Comparison of ENCODE assay signal across 7 mouse cellular contexts in the genomic region with DNA sequence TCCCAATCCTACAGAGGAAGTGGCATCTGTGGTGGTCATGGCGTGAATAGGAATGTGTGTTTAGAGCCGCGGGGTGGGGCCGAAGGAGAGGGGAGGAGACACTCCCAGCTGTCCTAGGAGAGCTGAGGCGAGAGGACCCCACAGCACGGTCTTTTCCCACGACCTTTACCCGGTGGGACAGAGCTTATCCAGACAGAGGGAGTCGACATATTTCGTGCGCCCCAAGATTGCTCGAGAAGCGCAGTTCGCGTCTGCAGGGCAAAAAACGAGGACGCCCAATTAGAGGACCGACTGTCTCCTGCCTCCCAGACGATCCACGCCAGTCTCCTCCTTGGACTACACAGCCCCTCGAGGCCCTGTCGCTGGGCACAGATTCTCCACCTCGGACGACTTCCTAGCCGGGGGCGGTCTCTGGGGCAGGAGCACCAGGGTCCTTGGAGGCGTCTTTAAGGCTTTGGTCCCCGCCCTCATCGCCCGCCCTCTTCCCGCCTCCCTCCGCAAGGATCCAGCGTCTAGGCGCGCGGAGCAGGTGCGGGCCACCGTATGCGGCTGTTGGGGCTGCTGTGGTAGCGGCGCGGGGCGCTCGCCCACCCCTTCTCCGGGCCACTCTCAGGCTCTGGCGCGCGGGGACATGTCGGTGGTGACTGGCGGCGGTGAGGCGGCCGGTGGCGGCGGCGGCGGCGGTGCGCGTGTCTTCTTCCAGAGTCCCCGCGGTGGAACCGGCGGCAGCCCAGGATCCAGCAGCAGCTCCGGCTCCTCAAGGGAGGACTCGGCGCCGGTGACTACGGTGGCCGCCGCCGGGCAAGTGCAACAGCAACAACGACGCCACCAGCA. TPM values are rescaled to one million over a fixed set of nuclear protein-coding genes. Genes with fewer than 3 reads are reported as not detected.
A peak's percentile ranks its signal among the peaks of the same experiment; 100 is the strongest.
DNase-seq lines count a peak whose midpoint lies in the region; ATAC-seq lines count a peak whose summit lies in the region.

Ppp1r14c (plus strand) TSS at position 22 of the 834 bp plus-strand sequence.

- no peaks in the 10 kb centered on the region for H3K36me3 ChIP-seq in hindbrain, embryonic 16.5 days (ENCODE audit: control insufficient read depth, insufficient read depth, low read length)
- no peaks in the 10 kb centered on the region for H3K36me3 ChIP-seq in stomach, embryonic 15.5 days

- WGBS in hindbrain, embryonic 16.5 days, result under 1% methylated on average over 70 of the region's 74 CpGs
- WGBS in stomach, embryonic 15.5 days, result under 1% methylated on average over 73 of the region's 74 CpGs

- no peaks in the 10 kb centered on the region for H3K9me3 ChIP-seq in hindbrain, embryonic 16.5 days (ENCODE audit: control insufficient read depth, low read length)
- H3K9me3 ChIP-seq in stomach, embryonic 15.5 days, result no peaks in the 10 kb centered on the region

- intact Hi-C loops in left cerebral cortex, postnatal 25 days (cut with DNase I), result loop anchor here (5.0 kb wide), 1 partner anchor 146 kb away; no protein-coding TSS in a partner anchor

- H3K27me3 ChIP-seq in hindbrain, embryonic 16.5 days (replicated peaks; ENCODE audit: control insufficient read depth, insufficient read depth, low read length), result no peaks in the 10 kb centered on the region
- peaks cover 17% of the 10 kb centered on the region for H3K27me3 ChIP-seq in stomach, embryonic 15.5 days (replicated peaks)

- H3K27ac ChIP-seq in hindbrain, embryonic 16.5 days (ENCODE audit: low read depth, low read length), result peak within 1 kb of the TSS; percentile 83
- no peak within 1 kb of the TSS for H3K27ac ChIP-seq in stomach, embryonic 15.5 days

- DNase-seq in adrenal gland, postnatal 10 days, result peak; percentile 72
- peak; percentile 52 to 63 for DNase-seq in cerebellum, postnatal 4 days (ENCODE audit: low spot score in 2 of 2)
- peak; percentile 44 for DNase-seq in gastrocnemius, postnatal 10 days
- DNase-seq in left cerebral cortex, postnatal 25 days (ENCODE audit: low spot score in 2 of 2), result peak; percentile 76 to 78
- DNase-seq in mesoderm, embryonic 11.5 days (ENCODE audit: low read depth, low spot score), result peak; percentile 52

- H3K4me1 ChIP-seq in hindbrain, embryonic 16.5 days (ENCODE audit: control insufficient read depth, insufficient read depth, low read depth, low read length), result peaks cover 6% of the 10 kb centered on the region
- H3K4me1 ChIP-seq in stomach, embryonic 15.5 days, result peaks cover 10% of the 10 kb centered on the region

- peak within 1 kb of the TSS; percentile 70 for H3K4me2 ChIP-seq in hindbrain, embryonic 16.5 days (ENCODE audit: low read length)
- peak within 1 kb of the TSS; percentile 98 for H3K4me2 ChIP-seq in stomach, embryonic 15.5 days

- peak within 1 kb of the TSS; percentile 78 for H3K9ac ChIP-seq in hindbrain, embryonic 16.5 days (ENCODE audit: low read depth, low read length)
- H3K9ac ChIP-seq in stomach, embryonic 15.5 days, result peak within 1 kb of the TSS; percentile 19; the same call in 1 of the 2 replicates

- H3K4me3 ChIP-seq in hindbrain, embryonic 16.5 days (ENCODE audit: low read length), result peak within 1 kb of the TSS; percentile 69
- H3K4me3 ChIP-seq in stomach, embryonic 15.5 days (replicated peaks), result peak within 1 kb of the TSS; percentile 57

- peak; percentile 91 for ATAC-seq in hindbrain, embryonic 16.5 days
- peak; percentile 63; the same call in 1 of the 2 replicates for ATAC-seq in stomach, embryonic 15.5 days (ENCODE audit: insufficient read depth, low FRiP score, low read depth)

RNA-seq across cellular contexts. Expression of gene Ppp1r14c, which starts in this region (rescaled TPM):
- 10 to 100 TPM; 10.2 to 11.7 TPM for total RNA-seq in adrenal gland, postnatal 10 days (2021)
- total RNA-seq in gastrocnemius, postnatal 10 days (2021), result 100 to 1,000 TPM; 102 to 106 TPM
- 75.9 and 87.1 TPM in 2 replicates for polyA plus RNA-seq in hindbrain, embryonic 16.5 days (2015; fragmentation: Nextera tagmentation; extraction: Ambion mirVana)
- total RNA-seq in left cerebral cortex, postnatal 25 days (2021), result 10 to 100 TPM; 19.8 to 20.5 TPM
- polyA plus RNA-seq in stomach, embryonic 15.5 days (2015; fragmentation: Nextera tagmentation; extraction: Ambion mirVana), result 2.9 and 3.0 TPM in 2 replicates

Comparison
In these comparisons a context has a peak if more than half of its experiments do, and no peak if none do; other contexts are left out.
1. RNA of gene Ppp1r14c (total RNA-seq): 102 to 106 TPM in gastrocnemius, postnatal 10 days; 19.8 to 20.5 TPM in left cerebral cortex, postnatal 25 days and 10.2 to 11.7 TPM in adrenal gland, postnatal 10 days; every median in the first group is over 4 times any median in the second.
2. RNA of gene Ppp1r14c (polyA plus RNA-seq): 75.9 to 87.1 TPM in hindbrain, embryonic 16.5 days; 2.9 to 3.0 TPM in stomach, embryonic 15.5 days; every median in the first group is over 10 times any median in the second.
3. Peak in every context shown above with its lines, with median percentiles within 50 percentile points of each other: DNase-seq.